Mouse (Mus musculus): ENCODE results near the gene Plin2. TPM values are rescaled to one million over a fixed set of nuclear protein-coding genes. Genes with fewer than 3 reads are reported as not detected.

Gene Plin2
- polyA plus RNA-seq (2011; ENCODE audit: insufficient read depth, insufficient read length, low read depth, missing spikeins), result 57.9 and 60.7 TPM in 2 replicates

- no peaks in the 10 kb centered on the region for H3K9me3 ChIP-seq (replicated peaks; ENCODE audit: control insufficient read depth, insufficient read depth, low read length, poor library complexity, severe bottlenecking)
- no peaks in the 10 kb centered on the region for H3K27me3 ChIP-seq (ENCODE audit: control insufficient read depth, insufficient read depth, low read length, poor library complexity, severe bottlenecking)
- TF ChIP-seq POLR2A (IDR thresholded peaks at IDR 0.05; ENCODE audit: insufficient read depth, low read length) (peak; percentile 59), CTCF (IDR thresholded peaks at IDR 0.05; ENCODE audit: low read depth, low read length) (no peak), EP300 (IDR thresholded peaks at IDR 0.05; ENCODE audit: insufficient read depth, low read depth, low read length) (peak; percentile 61; the same call in 1 of the 2 replicates)
- peak within 1 kb of the TSS; percentile 44 for H3K9ac ChIP-seq (ENCODE audit: low read depth, poor library complexity, severe bottlenecking)
- H3K4me3 ChIP-seq (ENCODE audit: low read depth, low read length), result peak within 1 kb of the TSS; percentile 83
- peaks cover 7% of the 10 kb centered on the region; the same call in 1 of the 2 replicates for H3K36me3 ChIP-seq (ENCODE audit: control insufficient read depth, insufficient read depth, low read length, poor library complexity, severe bottlenecking)
- peaks cover 5% of the 10 kb centered on the region for H3K4me1 ChIP-seq (ENCODE audit: control insufficient read depth, insufficient read depth, low read length)
- H3K27ac ChIP-seq (ENCODE audit: insufficient read depth, low read length), result peak within 1 kb of the TSS; percentile 70
Measured at GRCm38 (mm10) chr4:86669780-86670201, at the start of gene Plin2. Gene Plin2, minus strand, starts transcription at chr4:86670060.

GRCm38 (mm10) chr4:86718878-86719577 is 49.2 kb upstream of the Plin2 start:
- no peak for TF ChIP-seq EP300 (IDR thresholded peaks at IDR 0.05; ENCODE audit: insufficient read depth, low read depth, low read length)
- TF ChIP-seq CTCF (IDR thresholded peaks at IDR 0.05; ENCODE audit: low read depth, low read length), result no peak
- TF ChIP-seq POLR2A (IDR thresholded peaks at IDR 0.05; ENCODE audit: insufficient read depth, low read length), result no peak
- H3K27ac ChIP-seq (ENCODE audit: insufficient read depth, low read length), result no peak overlapping the region
- no peak overlapping the region for H3K9ac ChIP-seq (ENCODE audit: low read depth, poor library complexity, severe bottlenecking)
- H3K4me1 ChIP-seq (ENCODE audit: control insufficient read depth, insufficient read depth, low read length), result no peaks in the 10 kb centered on the region
- no peaks in the 10 kb centered on the region for H3K9me3 ChIP-seq (replicated peaks; ENCODE audit: control insufficient read depth, insufficient read depth, low read length, poor library complexity, severe bottlenecking)
- no peaks in the 10 kb centered on the region for H3K27me3 ChIP-seq (ENCODE audit: control insufficient read depth, insufficient read depth, low read length, poor library complexity, severe bottlenecking)
- no peak overlapping the region for H3K4me3 ChIP-seq (ENCODE audit: low read depth, low read length)
- H3K36me3 ChIP-seq (ENCODE audit: control insufficient read depth, insufficient read depth, low read length, poor library complexity, severe bottlenecking), result no peaks in the 10 kb centered on the region

- TF ChIP-seq POLR2A (IDR thresholded peaks at IDR 0.05; ENCODE audit: insufficient read depth, low read length) (no peak), EP300 (IDR thresholded peaks at IDR 0.05; ENCODE audit: insufficient read depth, low read depth, low read length) (no peak), CTCF (IDR thresholded peaks at IDR 0.05; ENCODE audit: low read depth, low read length) (no peak)
- Histone ChIP-seq H3K4me3 (ENCODE audit: low read depth, low read length) (no peak overlapping the region), H3K9ac (ENCODE audit: low read depth, poor library complexity, severe bottlenecking) (no peak overlapping the region), H3K36me3 (ENCODE audit: control insufficient read depth, insufficient read depth, low read length, poor library complexity, severe bottlenecking) (no peaks in the 10 kb centered on the region), H3K27me3 (ENCODE audit: control insufficient read depth, insufficient read depth, low read length, poor library complexity, severe bottlenecking) (no peaks in the 10 kb centered on the region), H3K27ac (ENCODE audit: insufficient read depth, low read length) (no peak overlapping the region), H3K4me1 (ENCODE audit: control insufficient read depth, insufficient read depth, low read length) (no peaks in the 10 kb centered on the region), H3K9me3 (replicated peaks; ENCODE audit: control insufficient read depth, insufficient read depth, low read length, poor library complexity, severe bottlenecking) (no peaks in the 10 kb centered on the region)
Measured at GRCm38 (mm10) chr4:86717176-86717575, 47.3 kb upstream of the Plin2 start.

GRCm38 (mm10) chr4:86715341-86715740 is 45.5 kb upstream of the Plin2 start:
- H3K9me3 ChIP-seq (replicated peaks; ENCODE audit: control insufficient read depth, insufficient read depth, low read length, poor library complexity, severe bottlenecking), result no peaks in the 10 kb centered on the region
- no peak overlapping the region for H3K9ac ChIP-seq (ENCODE audit: low read depth, poor library complexity, severe bottlenecking)
- no peaks in the 10 kb centered on the region for H3K4me1 ChIP-seq (ENCODE audit: control insufficient read depth, insufficient read depth, low read length)
- no peak overlapping the region for H3K4me3 ChIP-seq (ENCODE audit: low read depth, low read length)
- H3K36me3 ChIP-seq (ENCODE audit: control insufficient read depth, insufficient read depth, low read length, poor library complexity, severe bottlenecking), result no peaks in the 10 kb centered on the region
- H3K27ac ChIP-seq (ENCODE audit: insufficient read depth, low read length), result no peak overlapping the region
- no peaks in the 10 kb centered on the region for H3K27me3 ChIP-seq (ENCODE audit: control insufficient read depth, insufficient read depth, low read length, poor library complexity, severe bottlenecking)
- no peak for TF ChIP-seq POLR2A (IDR thresholded peaks at IDR 0.05; ENCODE audit: insufficient read depth, low read length)
- TF ChIP-seq CTCF (IDR thresholded peaks at IDR 0.05; ENCODE audit: low read depth, low read length), result no peak
- no peak for TF ChIP-seq EP300 (IDR thresholded peaks at IDR 0.05; ENCODE audit: insufficient read depth, low read depth, low read length)

- no peak overlapping the region for H3K4me3 ChIP-seq (ENCODE audit: low read depth, low read length)
- no peak for TF ChIP-seq POLR2A (IDR thresholded peaks at IDR 0.05; ENCODE audit: insufficient read depth, low read length)
- TF ChIP-seq EP300 (IDR thresholded peaks at IDR 0.05; ENCODE audit: insufficient read depth, low read depth, low read length), result no peak
- no peak for TF ChIP-seq CTCF (IDR thresholded peaks at IDR 0.05; ENCODE audit: low read depth, low read length)
- H3K36me3 ChIP-seq (ENCODE audit: control insufficient read depth, insufficient read depth, low read length, poor library complexity, severe bottlenecking), result no peaks in the 10 kb centered on the region
- peaks cover 3% of the 10 kb centered on the region for H3K4me1 ChIP-seq (ENCODE audit: control insufficient read depth, insufficient read depth, low read length)
- H3K27me3 ChIP-seq (ENCODE audit: control insufficient read depth, insufficient read depth, low read length, poor library complexity, severe bottlenecking), result no peaks in the 10 kb centered on the region
- H3K9me3 ChIP-seq (replicated peaks; ENCODE audit: control insufficient read depth, insufficient read depth, low read length, poor library complexity, severe bottlenecking), result no peaks in the 10 kb centered on the region
- H3K9ac ChIP-seq (ENCODE audit: low read depth, poor library complexity, severe bottlenecking), result no peak overlapping the region
- no peak overlapping the region for H3K27ac ChIP-seq (ENCODE audit: insufficient read depth, low read length)
Measured at GRCm38 (mm10) chr4:86713518-86713917, 43.7 kb upstream of the Plin2 start.

GRCm38 (mm10) chr4:86712751-86713195 is 42.9 kb upstream of the Plin2 start:
- Histone ChIP-seq H3K27ac (ENCODE audit: insufficient read depth, low read length) (no peak overlapping the region), H3K9me3 (replicated peaks; ENCODE audit: control insufficient read depth, insufficient read depth, low read length, poor library complexity, severe bottlenecking) (no peaks in the 10 kb centered on the region), H3K4me1 (ENCODE audit: control insufficient read depth, insufficient read depth, low read length) (peaks cover 3% of the 10 kb centered on the region), H3K27me3 (ENCODE audit: control insufficient read depth, insufficient read depth, low read length, poor library complexity, severe bottlenecking) (no peaks in the 10 kb centered on the region), H3K36me3 (ENCODE audit: control insufficient read depth, insufficient read depth, low read length, poor library complexity, severe bottlenecking) (no peaks in the 10 kb centered on the region), H3K4me3 (ENCODE audit: low read depth, low read length) (no peak overlapping the region), H3K9ac (ENCODE audit: low read depth, poor library complexity, severe bottlenecking) (no peak overlapping the region)
- TF ChIP-seq CTCF (IDR thresholded peaks at IDR 0.05; ENCODE audit: low read depth, low read length) (no peak), EP300 (IDR thresholded peaks at IDR 0.05; ENCODE audit: insufficient read depth, low read depth, low read length) (no peak), POLR2A (IDR thresholded peaks at IDR 0.05; ENCODE audit: insufficient read depth, low read length) (no peak)
